Comparison of ENCODE assay signal across 8 mouse cellular contexts in the genomic region with DNA sequence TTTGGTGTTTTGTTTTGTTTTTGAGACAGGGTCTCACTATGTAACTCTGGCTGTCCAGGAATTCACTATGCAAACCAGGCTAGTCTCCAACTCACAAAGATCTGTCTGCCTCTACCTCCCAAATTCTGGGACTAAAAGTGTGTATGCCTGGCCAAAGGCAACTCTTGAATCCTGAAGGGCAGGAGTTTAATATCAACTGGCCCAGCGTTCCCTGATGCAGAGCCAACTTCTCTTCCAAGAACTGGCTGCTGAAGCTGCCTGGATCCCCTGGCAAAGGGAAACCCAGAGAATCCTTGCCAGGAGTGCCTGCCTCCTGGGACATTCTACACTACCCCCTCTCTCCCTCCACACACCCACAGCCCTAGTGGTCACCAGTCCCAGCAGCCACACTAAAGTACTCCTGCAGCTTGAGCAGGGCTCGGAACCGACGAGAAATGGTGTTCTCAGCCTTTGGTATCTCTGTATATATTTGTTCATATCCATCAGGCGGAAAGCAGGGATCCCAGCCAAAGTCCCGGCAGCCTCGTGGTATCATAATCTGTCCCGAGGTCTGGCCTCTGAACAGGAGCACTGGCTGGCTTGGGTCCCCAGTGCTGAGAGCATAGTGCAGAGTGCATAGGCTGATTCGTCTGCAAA. TPM values are rescaled to one million over a fixed set of nuclear protein-coding genes. Genes with fewer than 3 reads are reported as not detected.
DNase-seq lines count a peak whose midpoint lies in the region; ATAC-seq lines count a peak whose summit lies in the region.
"Had no signal": no experiment of that assay in that cellular context is flagged by ENCODE, and none has a peak within 500 bp of the region (broad histone marks: within the 10 kb centered on the region; RNA-seq: fewer than 3 reads in every experiment).

No protein-coding gene starts in this region.

- 0 out of 2 replicates have a peak, but pooled peaks have one; percentile 41 for ATAC-seq in neural tube, embryonic 15.5 days (ENCODE audit: low FRiP score)
- ATAC-seq in stomach, embryonic 16.5 days (ENCODE audit: insufficient read depth, low FRiP score): peak; percentile 25; the same call in 1 of the 2 replicates

- H3K4me3 ChIP-seq in neural tube, embryonic 15.5 days (replicated peaks): no peak overlapping the region
- no peak overlapping the region for H3K4me3 ChIP-seq in stomach, embryonic 16.5 days (replicated peaks; ENCODE audit: low read length)

- 85% methylated on average over 9 of the region's 9 CpGs for WGBS in neural tube, embryonic 15.5 days
- WGBS in stomach, embryonic 16.5 days: 53% methylated on average over 9 of the region's 9 CpGs

- H3K9me3 ChIP-seq in neural tube, embryonic 15.5 days (replicated peaks): no peaks in the 10 kb centered on the region
- no peaks in the 10 kb centered on the region for H3K9me3 ChIP-seq in stomach, embryonic 16.5 days (replicated peaks; ENCODE audit: control insufficient read depth, low read length)

- no peak for DNase-seq in neural tube, embryonic 10.5 days (ENCODE audit: extremely low spot score, low spot score)
- peak; percentile 69 for DNase-seq in cerebellum, adult 9-10 months
- peak; percentile 80 to 91 for DNase-seq in heart, adult 9 months (ENCODE audit: low spot score in 2 of 2)
- peak; percentile 18 for DNase-seq in layer of hippocampus, postnatal 25 days (ENCODE audit: extremely low spot score in 1 of 2, low spot score in 1 of 2)
- no peak for DNase-seq in embryo, embryonic 11 days

- H3K36me3 ChIP-seq in neural tube, embryonic 15.5 days: 0 out of 2 replicates have a peak, but pooled peaks cover 3% of the 10 kb centered on the region
- H3K36me3 ChIP-seq in stomach, embryonic 16.5 days (ENCODE audit: control insufficient read depth, insufficient read depth, low read length): no peaks in the 10 kb centered on the region

- no peak overlapping the region; the same call in 1 of the 2 replicates for H3K27ac ChIP-seq in neural tube, embryonic 15.5 days (replicated peaks)
- H3K27ac ChIP-seq in stomach, embryonic 16.5 days (ENCODE audit: low read length): peak overlapping the region; percentile 66; the same call in 1 of the 2 replicates
- H3K27ac ChIP-seq: kidney, postnatal 0 days had no signal

- H3K9ac ChIP-seq in neural tube, embryonic 15.5 days (replicated peaks): no peak overlapping the region
- no peak overlapping the region for H3K9ac ChIP-seq in stomach, embryonic 16.5 days (ENCODE audit: low read length)

- no peaks in the 10 kb centered on the region for H3K4me1 ChIP-seq in neural tube, embryonic 15.5 days
- H3K4me1 ChIP-seq in stomach, embryonic 16.5 days (ENCODE audit: control insufficient read depth, insufficient read depth, low read length): peaks cover 6% of the 10 kb centered on the region; the same call in 1 of the 2 replicates

- H3K4me2 ChIP-seq in neural tube, embryonic 15.5 days: no peak overlapping the region
- H3K4me2 ChIP-seq in stomach, embryonic 16.5 days (ENCODE audit: low read depth, low read length): peak overlapping the region; percentile 31; the same call in 1 of the 2 replicates

- no peaks in the 10 kb centered on the region for H3K27me3 ChIP-seq in neural tube, embryonic 15.5 days (replicated peaks)
- H3K27me3 ChIP-seq in stomach, embryonic 16.5 days (ENCODE audit: control insufficient read depth, insufficient read depth, low read length): no peaks in the 10 kb centered on the region

RNA-seq across cellular contexts. Expression of a gene that starts 37.8 kb away (rescaled TPM):
- 3.3 and 5.5 TPM in 2 replicates for polyA plus RNA-seq in neural tube, embryonic 15.5 days (2015; fragmentation: Nextera tagmentation; extraction: Ambion mirVana)
- 1 to 10 TPM; 1.7 to 1.9 TPM for total RNA-seq in layer of hippocampus, postnatal 25 days (2021)
- polyA plus RNA-seq in stomach, embryonic 16.5 days (2015; fragmentation: Nextera tagmentation; extraction: Ambion mirVana): 0.44 and 0.88 TPM in 2 replicates

Comparison
In these comparisons a context has a peak if more than half of its experiments do, and no peak if none do; other contexts are left out.
1. DNase-seq: peak in cerebellum, adult 9-10 months (single experiment), heart, adult 9 months (2 of 2) and layer of hippocampus, postnatal 25 days (2 of 2); none in neural tube, embryonic 10.5 days (single experiment) and embryo, embryonic 11 days (single experiment).